Mouse (Mus musculus) liver (tissue): Measurements from ENCODE around the gene Aste1.

Experiments used
- DNase-seq: peaks from one replicate; pipeline ENCODE4 v3.0.0-alpha.2; 2020; ENCODE audit warnings: mixed read lengths

Aste1 gene

GRCm38 (mm10) chr9:105395218-105395627 is at the start of gene Aste1, which contains the start of gene Nek11:
Aste1 (plus strand) TSS chr9:105395392.
Nek11 (minus strand) TSS chr9:105395524.
- DNase-seq = peak; percentile 95

GRCm38 (mm10) chr9:105348242-105349031 is 46.8 kb upstream of the Aste1 start:
- DNase-seq = no peak

- no peak for DNase-seq
Observed at GRCm38 (mm10) chr9:105349034-105349433, 46.2 kb upstream of the Aste1 start.

- no peak for DNase-seq
Observed at GRCm38 (mm10) chr9:105362181-105362580, 33.0 kb upstream of the Aste1 start.

GRCm38 (mm10) chr9:105363520-105364231 is 31.5 kb upstream of the Aste1 start:
- no peak for DNase-seq

DNA sequence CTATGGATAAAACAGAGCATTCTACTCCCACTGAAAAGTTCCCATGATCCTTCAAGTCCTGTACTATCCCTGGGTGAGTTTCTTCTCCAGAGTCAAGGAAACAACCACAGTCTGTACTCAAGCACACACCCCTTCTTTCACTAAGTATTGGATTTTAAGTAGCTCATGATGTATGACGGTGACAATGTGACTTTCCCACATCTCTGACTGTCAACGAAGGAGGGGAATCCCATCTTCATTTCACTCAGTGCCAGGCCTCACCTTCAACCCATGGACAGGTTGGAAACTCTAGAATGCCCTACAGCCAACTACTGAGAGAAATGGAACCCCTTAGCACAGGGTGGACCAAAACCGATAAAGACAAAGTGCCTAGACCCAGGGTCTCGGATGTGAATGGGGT is 29.0 kb upstream of the Aste1 start:
- DNase-seq = no peak

GRCm38 (mm10) chr9:105368605-105369004 is 26.6 kb upstream of the Aste1 start:
- no peak for DNase-seq

DNA sequence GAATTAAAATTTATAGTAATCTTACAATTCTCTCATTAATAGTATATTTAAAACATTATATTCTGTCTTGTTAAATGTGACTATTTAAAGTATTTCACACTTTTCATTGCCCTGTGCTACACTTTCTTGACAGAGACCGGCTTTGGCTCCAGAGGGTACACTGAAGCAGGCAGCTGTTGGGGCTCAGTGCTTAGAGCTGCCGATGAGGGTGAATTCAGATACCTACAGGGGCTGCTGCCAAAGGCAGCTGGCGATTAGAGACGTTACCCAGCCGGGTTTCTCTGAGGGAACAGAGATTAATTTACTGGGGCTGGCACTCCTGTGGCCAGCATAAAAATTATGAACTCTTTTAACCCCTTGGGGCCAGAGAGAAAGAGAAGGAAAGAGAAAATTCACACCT is 20.8 kb upstream of the Aste1 start:
- no peak for DNase-seq

- no peak for DNase-seq
Observed at GRCm38 (mm10) chr9:105376411-105376810, 18.8 kb upstream of the Aste1 start.

DNA sequence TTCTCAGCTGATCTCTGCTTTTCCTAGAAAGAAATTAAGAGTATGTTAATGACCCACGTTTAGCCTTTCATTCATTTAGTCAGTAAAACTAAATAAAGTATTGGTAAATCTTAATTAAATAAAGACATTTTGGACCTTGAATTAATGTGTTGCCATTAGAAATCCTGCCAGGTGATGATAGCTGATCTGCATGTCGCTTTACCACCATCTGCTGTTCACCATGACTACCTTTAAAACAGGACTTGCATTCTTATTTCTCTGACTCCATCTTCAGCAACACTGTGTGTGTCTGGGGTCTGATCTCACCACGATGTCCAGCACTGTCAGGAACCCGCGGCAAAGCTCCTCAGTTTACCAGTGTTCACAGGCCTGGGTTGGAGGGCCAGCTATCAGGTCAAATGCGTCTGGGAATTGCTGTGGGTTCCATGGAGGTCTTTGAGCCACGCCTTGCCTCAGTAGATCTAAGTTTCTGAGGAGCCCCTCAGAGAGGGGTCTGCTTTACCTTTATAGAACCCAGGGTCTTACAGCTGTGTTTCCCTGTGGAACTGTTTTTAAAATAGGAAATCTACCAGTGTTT is 18.1 kb upstream of the Aste1 start:
- DNase-seq = no peak

DNA sequence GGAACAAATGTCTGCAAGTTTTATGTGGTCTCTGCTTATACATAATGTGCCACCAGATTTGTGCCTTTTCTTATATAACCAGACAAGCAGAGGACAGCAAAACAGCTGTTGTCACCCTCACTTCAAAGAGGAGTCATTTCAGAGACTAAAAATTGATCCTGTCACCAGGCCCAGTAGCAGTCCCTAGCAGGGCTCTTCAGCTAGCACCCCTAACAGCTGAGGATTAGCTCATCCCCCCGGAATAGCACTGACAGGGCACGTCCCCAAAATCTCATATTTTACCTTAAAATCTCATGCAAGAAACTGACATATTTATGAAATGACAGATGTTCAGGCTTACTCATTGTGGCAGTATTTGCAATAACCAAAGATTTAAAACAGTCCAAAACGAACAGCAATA is 17.6 kb upstream of the Aste1 start:
- no peak for DNase-seq

DNA sequence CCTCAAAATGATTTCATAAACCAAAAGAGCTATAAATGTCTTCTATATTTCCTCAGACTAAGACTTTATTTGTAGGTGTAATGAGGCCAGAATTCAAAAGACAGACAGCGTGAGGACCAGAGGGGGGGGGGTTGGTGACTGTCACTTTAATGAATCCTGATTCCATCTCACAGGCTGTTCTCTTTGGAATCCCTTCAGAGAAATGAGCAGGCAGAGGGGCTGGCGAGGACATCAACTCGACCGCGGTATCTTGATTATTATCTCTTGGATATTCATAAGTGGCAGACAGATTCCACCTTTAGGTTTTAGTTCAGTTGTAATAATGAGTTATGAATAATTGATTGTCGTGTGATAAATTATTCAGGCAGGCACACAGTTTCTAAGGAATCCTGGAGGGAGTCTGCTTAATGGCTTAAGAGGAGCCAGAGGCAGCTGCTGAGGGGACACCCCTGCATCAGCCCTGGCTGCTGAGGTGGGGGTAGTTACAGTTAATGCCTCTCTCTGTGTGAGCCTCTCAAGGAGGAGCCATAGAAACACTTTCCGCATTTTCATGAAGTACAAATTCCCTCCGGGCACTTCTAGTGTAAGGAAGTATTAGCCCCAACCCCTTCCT is 15.6 kb upstream of the Aste1 start:
- DNase-seq = no peak

DNA sequence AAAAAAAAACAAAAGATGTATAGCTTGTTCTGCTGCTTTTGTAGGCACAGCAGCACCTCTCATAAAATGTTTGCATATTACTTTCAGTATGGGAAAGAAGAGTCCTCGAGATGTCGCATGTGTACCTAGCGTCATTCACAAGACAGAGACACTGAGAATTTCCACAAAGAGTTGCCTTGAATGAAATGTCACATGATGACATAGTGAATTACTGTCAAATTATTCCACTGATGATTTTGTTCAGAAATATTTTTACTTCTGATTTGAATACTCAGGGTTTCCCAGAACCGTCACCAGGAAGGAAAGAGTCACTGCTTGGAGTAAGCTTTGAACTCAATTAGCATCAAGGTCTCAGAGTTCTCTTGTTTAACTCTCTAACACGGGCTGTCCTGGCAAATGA is 7.8 kb upstream of the Aste1 start:
- DNase-seq = no peak

DNA sequence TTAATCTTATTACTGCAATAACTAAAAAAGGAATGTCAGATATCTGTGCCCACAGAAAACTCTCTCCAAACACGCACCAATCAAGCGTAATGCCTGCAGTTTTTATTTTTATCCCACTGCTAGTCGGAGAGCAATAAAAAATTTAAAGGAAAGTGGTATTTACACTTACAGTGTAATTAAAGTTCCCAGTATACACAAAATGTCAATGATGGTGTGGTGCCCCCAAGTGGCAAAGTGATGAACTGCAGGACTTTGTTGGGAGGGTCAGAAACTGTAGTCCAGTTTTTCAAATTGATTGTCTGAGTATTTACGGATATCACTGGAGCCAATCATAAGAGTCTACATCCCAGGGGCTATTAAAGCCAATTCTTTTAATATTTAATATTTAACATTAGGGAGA is 5.9 kb upstream of the Aste1 start:
- DNase-seq = peak; percentile 63

GRCm38 (mm10) chr9:105390616-105391015 is 4.6 kb upstream of the Aste1 start:
- DNase-seq = no peak

DNA sequence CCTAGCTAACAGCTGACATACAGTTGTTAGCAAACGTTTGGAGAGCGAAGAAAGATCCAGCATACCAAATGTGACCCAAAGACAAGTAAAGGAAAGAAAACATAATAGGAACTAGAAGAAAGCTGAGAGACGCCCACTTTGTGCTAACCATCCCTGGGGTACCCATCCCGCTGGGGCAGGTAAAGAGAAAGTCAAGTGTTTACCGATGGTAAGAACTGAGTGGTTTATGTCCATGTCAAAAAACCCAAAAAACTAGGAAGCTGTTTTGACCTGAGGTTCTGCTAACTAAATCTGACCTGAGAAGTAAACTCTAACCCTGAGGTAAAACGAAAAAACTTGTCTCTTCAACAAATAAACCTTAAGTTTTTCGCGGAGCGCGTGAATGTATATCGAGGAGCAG is 472 bp upstream of the Aste1 start:
- no peak for DNase-seq

- DNase-seq = no peak
Observed at GRCm38 (mm10) chr9:105408549-105408948, 13.4 kb downstream of the Aste1 start.

- DNase-seq = no peak
Observed at GRCm38 (mm10) chr9:105459032-105459431, 63.8 kb downstream of the Aste1 start.

DNA sequence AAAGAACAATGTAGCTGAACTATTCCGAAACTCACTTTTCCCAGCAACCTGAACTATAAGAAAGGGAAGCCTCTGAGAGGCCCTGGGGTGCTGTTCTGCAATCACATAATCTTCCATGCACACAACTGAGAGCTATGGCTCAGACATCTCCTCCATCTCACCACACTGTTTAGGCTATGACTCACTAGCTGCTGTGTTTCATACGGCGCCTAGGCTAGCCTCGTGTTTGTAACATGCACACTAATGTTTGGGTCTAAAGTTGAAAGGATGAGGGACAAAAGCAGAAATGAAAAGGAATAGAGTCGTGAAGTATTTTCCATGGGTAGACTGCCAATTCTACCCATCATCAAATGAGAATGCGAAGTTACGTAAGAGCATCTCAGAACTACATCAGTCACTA is 66.3 kb downstream of the Aste1 start:
- DNase-seq = no peak
